Mouse (Mus musculus): ENCODE results near the gene Lbr. TPM values are rescaled to one million over a fixed set of nuclear protein-coding genes. Genes with fewer than 3 reads are reported as not detected.

Lbr gene
- 10 to 100 TPM in 1 of 2 experiments, 1 to 10 TPM in 1; 2.8 to 11.3 TPM for polyA plus RNA-seq (2012; fragmentation: generic; extraction: Trizol)

GRCm38 (mm10) chr1:181842781-181843180 is at the start of gene Lbr:
Gene Lbr (minus strand): TSS chr1:181843046.

Other genes with a start within 250 kb of the Lbr start
- gene Enah, start 176.9 kb upstream of the Lbr start, polyA plus RNA-seq (2012; fragmentation: generic; extraction: Trizol): 10 to 100 TPM in 1 of 2 experiments, 1 to 10 TPM in 1; 2.0 to 17.7 TPM